Mouse (Mus musculus): ENCODE measurements around the gene Gga1. TPM values are rescaled to one million over a fixed set of nuclear protein-coding genes. Genes with fewer than 3 reads are reported as not detected.

The Gga1 gene
- total and polyA plus RNA-seq, 3 experiments: 51.9 to 138 (median 56.2) TPM

DNA sequence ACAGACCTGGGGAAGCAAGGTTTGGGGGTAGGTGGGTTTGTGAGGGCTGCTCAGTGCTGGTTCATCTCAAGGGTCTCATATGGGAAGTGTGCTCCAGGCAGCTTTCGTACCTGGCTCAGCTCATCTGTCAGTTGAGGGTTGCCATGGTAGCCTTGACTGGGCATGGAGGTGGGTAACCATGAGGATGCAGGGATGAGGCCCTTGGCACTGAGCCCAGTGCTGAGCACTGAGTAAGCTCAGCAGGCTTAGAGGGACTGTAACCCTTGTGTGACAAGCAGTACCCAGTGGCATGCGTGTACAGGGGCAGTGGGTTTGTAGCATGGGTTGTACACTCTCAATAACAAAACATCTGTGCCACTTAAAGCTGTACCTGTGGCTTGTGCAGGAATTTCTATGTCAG, 61.0 kb downstream of the Gga1 start:
- DNase-seq: no peak

GRCm38 (mm10) chr15:78940325-78940724, 63.3 kb downstream of the Gga1 start:
- DNase-seq: no peak

- DNase-seq: peak; percentile 90
These were observed 65.7 kb downstream of the Gga1 start for GRCm38 (mm10) chr15:78942663-78943062.

Small RNAs within 50 kb of the gene (microRNA-seq; reads per million reads assigned to microRNA genes)
- gene Mir6955: 0 reads per million in 2 experiments

Other genes starting within 250 kb of the Gga1 start
- 1 to 10 TPM; 3.2 to 3.6 TPM for gene Elfn2, start 158.4 kb upstream of the Gga1 start, total RNA-seq (2021)
- 1.7 and 2.3 TPM in 2 replicates for gene Elfn2, start 158.4 kb upstream of the Gga1 start, polyA plus RNA-seq (2012; rRNA removed)
- 10 to 100 TPM in 1 of 2 experiments, 1 to 10 TPM in 1; 8.7 to 18.1 TPM for gene Mfng, start 103.7 kb upstream of the Gga1 start, total RNA-seq (2021)
- 46.7 and 61.0 TPM in 2 replicates for gene Mfng, start 103.7 kb upstream of the Gga1 start, polyA plus RNA-seq (2012; rRNA removed)
- 10 to 100 TPM in 1 of 2 experiments, 1 to 10 TPM in 1; 4.9 to 10.9 TPM for gene Card10, start 74.1 kb upstream of the Gga1 start, total RNA-seq (2021)
- gene Card10, start 74.1 kb upstream of the Gga1 start, polyA plus RNA-seq (2012; rRNA removed): 18.1 and 26.5 TPM in 2 replicates
- 10 to 100 TPM; 36.9 to 57.2 TPM for gene Cdc42ep1, start 34.6 kb upstream of the Gga1 start, total RNA-seq (2021)
- gene Cdc42ep1, start 34.6 kb upstream of the Gga1 start, polyA plus RNA-seq (2012; rRNA removed): 100 and 122 TPM in 2 replicates
- 1 to 10 TPM in 1 of 2 experiments, under 1 TPM in 1; 0.52 to 1.8 TPM for gene Lgals2, start 21.7 kb upstream of the Gga1 start, total RNA-seq (2021)
- gene Lgals2, start 21.7 kb upstream of the Gga1 start, polyA plus RNA-seq (2012; rRNA removed): 0.73 and 0.74 TPM in 2 replicates
- not detected for gene Gm49510, start 22.5 kb downstream of the Gga1 start, total RNA-seq (2021)
- gene Gm49510, start 22.5 kb downstream of the Gga1 start, polyA plus RNA-seq (2012; rRNA removed): not detected in 2 replicates
- 10 to 100 TPM in 1 of 2 experiments, 1 to 10 TPM in 1; 4.6 to 11.0 TPM for gene Sh3bp1, start 22.6 kb downstream of the Gga1 start, total RNA-seq (2021)
- 54.1 and 60.0 TPM in 2 replicates for gene Sh3bp1, start 22.6 kb downstream of the Gga1 start, polyA plus RNA-seq (2012; rRNA removed)
- gene Pdxp, start 36.7 kb downstream of the Gga1 start, total RNA-seq (2021): 1 to 10 TPM; 2.4 to 5.7 TPM
- gene Pdxp, start 36.7 kb downstream of the Gga1 start, polyA plus RNA-seq (2012; rRNA removed): 18.8 and 30.1 TPM in 2 replicates
- gene Lgals1, start 49.5 kb downstream of the Gga1 start, total RNA-seq (2021): 100 to 1,000 TPM; 386 to 613 TPM
- gene Lgals1, start 49.5 kb downstream of the Gga1 start, polyA plus RNA-seq (2012; rRNA removed): 341 and 382 TPM in 2 replicates
- gene Nol12, start 57.7 kb downstream of the Gga1 start, total RNA-seq (2021): 10 to 100 TPM; 42.0 to 57.2 TPM
- gene Nol12, start 57.7 kb downstream of the Gga1 start, polyA plus RNA-seq (2012; rRNA removed): 21.3 and 22.5 TPM in 2 replicates
- 100 to 1,000 TPM in 1 of 2 experiments, 10 to 100 TPM in 1; 93.7 to 129 TPM for gene Triobp, start 70.5 kb downstream of the Gga1 start, total RNA-seq (2021)
- 101 and 134 TPM in 2 replicates for gene Triobp, start 70.5 kb downstream of the Gga1 start, polyA plus RNA-seq (2012; rRNA removed)
- 100 to 1,000 TPM in 1 of 2 experiments, 10 to 100 TPM in 1; 94.6 to 204 TPM for gene H1f0, start 151.3 kb downstream of the Gga1 start, total RNA-seq (2021)
- 109 and 135 TPM in 2 replicates for gene H1f0, start 151.3 kb downstream of the Gga1 start, polyA plus RNA-seq (2012; rRNA removed)
- under 1 TPM in 1 of 2 experiments, not detected in 1; 0.28 TPM for gene Galr3, start 164.7 kb downstream of the Gga1 start, total RNA-seq (2021)
- 1.4 and 4.2 TPM in 2 replicates for gene Galr3, start 164.7 kb downstream of the Gga1 start, polyA plus RNA-seq (2012; rRNA removed)
- gene Ankrd54, start 185.7 kb downstream of the Gga1 start, total RNA-seq (2021): 10 to 100 TPM; 20.1 to 27.2 TPM
- gene Ankrd54, start 185.7 kb downstream of the Gga1 start, polyA plus RNA-seq (2012; rRNA removed): 91.9 and 101 TPM in 2 replicates
- gene Eif3l, start 198.0 kb downstream of the Gga1 start, total RNA-seq (2021): 100 to 1,000 TPM; 136 to 160 TPM
- 94.1 and 119 TPM in 2 replicates for gene Eif3l, start 198.0 kb downstream of the Gga1 start, polyA plus RNA-seq (2012; rRNA removed)
- 10 to 100 TPM; 36.5 to 49.5 TPM for gene Micall1, start 231.7 kb downstream of the Gga1 start, total RNA-seq (2021)
- 61.7 and 65.0 TPM in 2 replicates for gene Micall1, start 231.7 kb downstream of the Gga1 start, polyA plus RNA-seq (2012; rRNA removed)